Mouse (Mus musculus) C2C12 (cell line): Measurements from ENCODE around the gene Dennd2d.

Experiments used
- CEBPB ChIP-seq: IDR thresholded peaks from one replicate; pipeline ENCODE4 v1.6.1; 2011; ENCODE audit warnings: low read depth, mild to moderate bottlenecking, control low read depth, moderate library complexity
- CTCF ChIP-seq: IDR thresholded peaks from one replicate; pipeline ENCODE4 v1.5.1; 2011; ENCODE audit not compliant: control insufficient read depth, insufficient read depth, insufficient read length
- MAX ChIP-seq: IDR thresholded peaks from one replicate; pipeline ENCODE4 v1.6.1; 2011; ENCODE audit warnings: mild to moderate bottlenecking, control low read depth
- MYOG ChIP-seq: IDR thresholded peaks from one replicate; pipeline ENCODE4 v1.6.1; 2011; ENCODE audit not compliant: control insufficient read depth, insufficient read length; ENCODE audit errors: extremely low read depth
- USF1 ChIP-seq: IDR thresholded peaks from one replicate; pipeline ENCODE4 v1.6.1; 2011; ENCODE audit warnings: low read depth, mild to moderate bottlenecking, control low read depth, moderate library complexity

- TF ChIP-seq CTCF (no peak), USF1 (no peak), CEBPB (no peak), MAX (no peak), MYOG (no peak)
These were observed 17.5 kb upstream of the Dennd2d start for GRCm38 (mm10) chr3:106464750-106465149.
